Mouse (Mus musculus) NIH3T3 (cell line): ENCODE measurements around the gene Slfn1.
A peak's percentile ranks its signal among the peaks of the same experiment; 100 is the strongest.
"Not testable (repeated sequence)": the region's sequence is repeated elsewhere in the genome, so short reads cannot be mapped to it uniquely, and the experiment has no call there.

ENCODE experiments used
- DNase-seq: peaks from one replicate; pipeline ENCODE4 v3.0.0-alpha.2; 2012; ENCODE audit warnings: low read depth

Gene Slfn1

DNA sequence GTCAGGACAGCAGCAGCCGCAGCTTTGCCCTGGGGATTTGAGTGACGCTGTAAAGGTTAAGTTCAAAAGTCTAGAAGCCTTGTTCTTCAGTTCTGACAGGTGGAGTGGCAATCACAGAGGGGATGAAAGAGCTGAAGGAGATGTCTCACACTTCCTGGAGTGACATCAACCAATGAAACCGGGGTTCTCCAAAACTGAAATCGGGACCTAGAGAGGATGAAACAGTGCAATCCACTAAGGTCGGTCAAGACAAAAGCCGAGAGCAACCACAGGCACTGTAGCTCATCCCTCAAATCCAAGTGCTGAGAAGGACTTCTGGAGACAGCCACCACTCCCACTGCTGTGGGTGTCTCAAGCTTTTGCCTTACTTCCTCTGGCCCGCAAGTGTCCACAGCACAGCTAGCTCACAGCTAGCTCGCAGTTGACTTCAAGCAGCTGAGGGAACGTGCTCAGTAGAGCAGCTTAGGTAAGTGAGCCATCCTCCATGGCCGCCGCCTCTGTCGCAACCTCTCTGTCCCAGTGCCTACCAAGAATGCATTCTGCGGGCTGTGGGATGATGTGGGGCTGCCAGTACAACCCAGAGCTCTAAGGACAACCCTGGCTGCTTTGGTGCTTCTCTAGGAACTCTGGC is at the start of gene Slfn1:
Slfn1 (plus strand) TSS at position 253 of the 631 bp plus-strand sequence.
- no peak for DNase-seq

DNA sequence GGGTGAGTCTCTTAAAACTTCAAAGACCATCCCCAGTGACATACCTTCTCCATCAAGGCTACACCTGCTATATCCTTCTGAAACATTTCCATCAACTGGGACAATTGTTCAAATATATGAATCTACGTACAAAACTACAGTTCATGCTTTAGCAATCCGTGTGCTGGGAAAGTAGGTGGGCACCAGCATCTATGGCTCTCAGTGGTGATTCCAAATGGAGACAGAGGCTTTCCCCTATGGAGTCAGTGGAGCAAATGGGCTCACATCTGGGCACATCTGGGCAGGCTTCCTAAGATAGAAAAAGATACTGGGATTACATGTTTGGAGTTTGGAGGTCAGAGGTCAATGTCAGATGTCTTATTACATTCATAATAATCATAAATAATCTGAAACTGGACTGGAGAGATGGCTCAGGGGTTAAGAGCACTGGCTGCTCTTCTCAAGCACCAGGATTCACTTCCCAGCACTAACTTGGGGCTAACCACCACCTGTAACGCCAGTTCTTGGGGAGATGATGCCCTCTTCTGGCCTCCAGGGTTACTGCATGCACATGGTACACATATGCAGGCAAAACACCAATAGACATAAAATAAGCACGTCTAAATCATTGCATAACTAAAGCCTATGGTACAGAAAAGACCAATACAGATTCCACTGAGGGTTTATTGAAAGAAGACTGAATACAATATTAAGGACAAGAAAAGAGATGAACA is 48.5 kb upstream of the Slfn1 start:
- no peak for DNase-seq

DNA sequence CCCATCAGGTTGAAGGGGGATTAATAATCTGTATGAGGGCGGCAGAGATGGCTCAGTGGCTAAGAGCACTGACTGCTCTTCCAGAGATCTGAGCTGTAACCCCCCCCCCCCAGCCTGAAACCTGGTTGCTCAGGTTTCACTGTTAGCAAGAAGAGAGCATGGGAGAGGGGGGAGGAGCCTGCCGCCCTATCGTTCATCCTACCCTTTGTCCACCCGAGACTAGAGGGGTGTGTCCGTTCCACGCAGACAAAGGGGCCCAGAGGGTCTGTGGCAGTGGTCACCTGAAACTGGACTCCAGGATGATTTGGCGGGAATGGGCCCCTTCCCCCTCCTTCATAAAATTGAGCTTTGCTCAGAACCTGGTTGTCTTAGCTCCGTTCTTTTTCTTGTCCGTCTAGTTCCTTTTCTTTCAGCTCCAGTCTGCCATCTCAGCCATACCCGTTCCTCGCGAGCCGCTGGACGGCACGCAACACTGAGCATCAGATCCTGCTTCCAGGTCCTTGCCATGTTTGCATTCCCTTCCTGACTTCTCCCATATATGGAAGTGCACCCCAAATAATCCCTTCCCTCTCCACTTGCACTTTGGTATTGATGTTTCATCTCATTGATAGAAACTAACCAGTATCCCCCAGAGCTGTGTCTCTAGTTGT is 46.2 kb upstream of the Slfn1 start:
- no peak for DNase-seq

DNA sequence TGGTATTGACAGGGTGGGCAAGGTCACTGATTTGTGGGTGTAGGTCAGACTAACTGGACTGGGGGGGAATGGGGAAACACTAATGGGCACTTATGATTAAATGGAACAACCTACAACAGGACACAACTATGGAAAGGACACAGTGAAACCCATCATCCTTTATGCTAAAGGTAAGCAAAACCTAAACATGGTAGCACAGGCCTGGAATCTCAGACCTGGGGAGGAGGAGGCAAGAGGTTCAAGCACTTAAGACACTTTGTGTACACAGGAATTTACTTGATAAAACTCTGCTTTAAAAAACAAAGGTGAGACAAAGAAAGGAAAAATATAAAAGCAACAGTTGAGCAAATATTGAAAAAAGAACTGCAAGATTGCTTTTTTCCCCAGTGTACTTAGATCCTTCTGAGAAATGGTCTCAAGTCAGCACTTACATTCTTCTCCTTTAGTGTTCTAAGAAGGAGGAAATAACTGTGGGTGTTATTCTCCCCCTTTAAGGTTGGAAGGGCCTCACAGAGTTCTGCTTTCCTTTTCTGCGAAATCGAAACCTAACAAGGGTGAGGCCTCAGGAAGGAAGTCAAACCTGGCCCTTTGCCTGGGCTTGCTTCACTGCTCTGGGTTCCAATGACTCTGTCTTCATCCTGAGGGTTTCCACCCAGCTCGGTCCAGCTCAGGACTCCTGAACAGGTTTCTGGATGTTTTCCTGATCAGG is 38.8 kb upstream of the Slfn1 start:
- peak; percentile 45 for DNase-seq

DNA sequence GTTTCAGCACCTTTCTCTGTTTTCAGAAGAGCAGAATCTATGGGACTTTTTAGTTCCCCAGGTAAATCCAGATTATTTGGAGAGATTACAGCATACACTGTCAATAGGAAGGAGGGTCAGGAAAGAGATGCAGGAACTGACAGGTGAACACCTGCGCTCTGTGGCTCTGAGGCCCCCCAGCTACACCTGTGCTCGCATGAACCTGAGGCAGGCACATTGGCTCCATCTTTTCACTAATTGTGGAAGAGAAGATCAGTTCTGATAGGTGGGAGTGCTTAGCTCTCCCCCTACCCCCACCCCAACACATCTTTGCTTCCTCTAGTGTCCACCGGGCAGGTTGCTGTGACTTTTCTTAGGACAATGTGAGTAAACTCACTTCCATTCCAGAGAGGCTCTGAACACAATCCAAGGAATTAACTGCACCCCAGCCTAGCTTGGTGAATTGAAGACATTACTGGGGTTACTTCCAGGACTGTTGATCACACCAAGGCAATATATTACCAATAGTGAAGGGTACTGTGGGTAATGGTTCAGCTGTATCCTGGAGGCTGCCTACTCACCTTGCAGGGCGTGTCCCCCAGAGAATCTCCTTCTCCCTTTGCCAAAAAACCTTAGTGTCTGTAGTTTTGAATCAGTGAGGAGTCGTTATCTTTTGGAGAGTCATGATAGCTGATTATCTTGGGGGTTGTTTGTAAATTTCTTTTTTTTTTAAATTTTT is 38.1 kb upstream of the Slfn1 start:
- DNase-seq, result no peak

DNA sequence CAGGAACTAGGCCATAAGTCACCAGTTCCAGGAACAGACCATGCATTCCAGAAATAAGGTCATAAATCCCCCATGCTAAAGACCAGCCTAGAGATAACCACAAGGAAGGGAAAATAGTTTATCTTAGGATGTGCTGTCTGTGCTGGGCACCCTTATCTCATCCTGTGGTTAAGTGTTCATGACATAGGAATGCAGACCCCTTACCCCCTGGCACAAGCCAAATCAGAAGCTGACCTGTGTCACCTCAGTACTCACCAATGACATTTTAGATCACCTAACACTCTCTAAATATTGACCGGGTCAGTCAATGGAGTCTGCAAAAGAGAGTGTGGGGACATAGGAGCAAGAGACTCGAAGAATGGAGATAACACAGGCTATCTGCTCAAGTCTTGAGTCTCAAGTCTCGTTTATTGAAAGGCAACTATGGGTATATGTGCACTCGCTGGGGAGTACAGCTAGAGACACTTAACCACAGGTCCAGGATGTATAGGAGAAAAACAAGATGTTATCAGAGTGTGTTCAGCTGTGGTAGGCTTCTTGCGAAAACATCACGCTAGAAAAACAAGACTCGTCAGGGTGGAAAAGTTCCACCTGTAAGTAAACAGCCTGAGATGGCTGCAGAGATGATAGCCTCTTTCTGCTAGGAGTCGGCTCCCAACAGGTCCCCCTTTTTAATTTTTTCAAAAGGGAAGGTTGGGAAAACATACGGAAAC is 37.0 kb upstream of the Slfn1 start:
- no peak for DNase-seq

DNA sequence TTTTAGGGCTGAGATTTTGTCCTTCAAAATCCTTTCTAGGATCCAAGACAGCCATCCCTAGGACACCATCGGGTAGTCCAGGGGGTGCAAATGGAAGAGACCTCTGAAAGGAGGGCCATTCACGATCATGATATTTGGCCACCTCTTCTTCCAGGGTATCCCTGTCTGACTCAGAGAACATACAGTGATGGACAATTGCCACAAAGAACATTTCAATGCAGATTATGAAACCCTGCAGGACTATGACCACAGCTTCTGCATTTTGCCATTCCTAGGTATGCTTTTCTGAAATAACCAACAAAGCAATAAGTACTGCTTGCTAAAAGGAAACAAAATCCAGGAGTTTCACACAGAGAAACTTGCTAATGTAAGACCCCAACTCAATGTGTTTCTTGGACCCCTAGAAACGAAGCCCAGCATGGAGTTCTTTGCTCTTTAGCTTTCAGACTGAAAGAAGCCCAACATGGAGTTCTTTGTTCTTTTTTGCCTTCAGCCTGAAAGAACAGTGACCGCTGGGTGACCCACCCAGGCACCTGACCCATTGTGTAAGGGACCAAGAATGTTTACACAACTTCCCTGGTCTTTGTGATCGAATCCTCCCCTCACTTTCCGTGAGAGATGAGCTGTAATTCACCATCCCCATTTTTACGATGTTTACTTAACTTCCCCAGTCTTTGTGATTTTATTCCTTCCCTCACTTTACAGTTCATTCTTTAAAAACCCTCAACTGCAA is 33.7 kb upstream of the Slfn1 start:
- DNase-seq, result no peak

DNA sequence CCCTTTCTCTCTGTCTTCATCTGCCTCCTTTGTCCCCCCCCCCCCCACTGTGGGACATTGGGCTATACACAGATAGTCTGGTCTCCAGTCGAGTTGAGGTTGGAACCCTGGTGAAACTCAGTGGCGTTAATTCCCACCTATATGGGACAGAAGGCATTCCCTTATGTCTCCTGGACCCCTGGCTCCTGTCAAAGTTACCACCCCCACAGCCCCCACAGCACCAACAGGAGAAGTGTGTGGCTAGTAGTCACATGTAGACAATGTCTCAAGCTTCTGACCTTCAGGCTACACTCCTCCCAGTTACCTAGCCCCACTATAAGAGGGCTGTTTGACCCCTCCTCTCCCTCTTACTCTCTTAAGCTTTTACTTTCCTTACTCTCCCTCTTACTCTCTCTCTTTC is 32.5 kb upstream of the Slfn1 start:
- no peak for DNase-seq

DNA sequence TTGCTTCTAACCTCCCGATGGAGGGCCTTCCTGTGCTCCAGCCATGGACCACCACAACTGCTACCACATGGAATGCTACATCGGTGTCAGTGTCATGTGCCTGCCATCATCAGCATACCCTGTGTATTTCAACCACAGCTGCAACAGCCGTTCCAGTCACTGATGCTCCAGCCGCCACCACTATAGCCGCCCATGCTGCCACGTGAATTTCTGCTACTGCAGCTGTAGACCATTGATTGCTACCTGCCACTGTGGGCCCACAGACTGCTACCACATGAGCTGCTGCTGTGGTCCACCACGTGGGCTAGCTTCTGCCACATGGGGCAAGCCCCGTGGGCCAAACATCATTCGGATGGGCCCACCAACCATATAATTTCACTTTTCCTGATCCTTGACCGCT is 31.9 kb upstream of the Slfn1 start:
- no peak for DNase-seq

DNA sequence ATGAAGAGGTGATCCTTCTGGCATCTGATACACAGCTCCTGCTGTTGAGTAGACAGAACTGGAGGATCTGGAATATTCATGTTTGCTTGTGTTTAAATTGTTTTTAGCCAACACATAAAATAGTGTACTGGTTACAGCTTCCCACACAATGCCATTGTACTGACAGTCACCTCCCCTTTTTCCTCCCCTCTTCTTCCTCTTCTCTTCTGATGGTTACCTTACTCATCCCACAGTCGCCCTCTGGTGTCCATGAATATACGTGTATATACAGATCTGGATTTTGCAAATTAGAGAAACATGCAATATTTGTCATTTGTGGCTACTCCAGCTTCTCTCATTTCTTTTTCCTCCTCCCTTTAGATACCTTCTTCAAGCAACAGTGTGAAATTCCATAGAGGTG is 1.5 kb upstream of the Slfn1 start:
- DNase-seq, result peak; percentile 35

DNA sequence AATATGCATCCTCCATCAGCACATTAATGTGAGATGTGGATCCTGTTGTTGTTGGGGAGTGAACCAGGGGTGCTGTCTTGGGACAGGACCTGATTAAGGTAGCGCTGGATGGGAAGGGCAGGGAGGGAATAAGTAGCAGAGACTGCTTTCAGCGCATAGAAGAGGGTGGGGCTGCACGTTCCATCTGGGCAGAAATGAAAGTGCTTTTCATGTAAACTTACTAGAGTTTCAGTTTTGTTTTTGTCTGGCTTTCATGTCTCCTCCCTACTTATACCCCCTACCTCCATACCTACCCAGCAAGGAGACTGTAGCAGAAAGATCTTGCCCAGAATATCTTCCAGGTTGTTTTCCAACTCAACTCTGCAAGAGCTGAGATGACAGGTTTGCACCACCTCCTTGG is 1.4 kb downstream of the Slfn1 start:
- DNase-seq, result no peak

DNA sequence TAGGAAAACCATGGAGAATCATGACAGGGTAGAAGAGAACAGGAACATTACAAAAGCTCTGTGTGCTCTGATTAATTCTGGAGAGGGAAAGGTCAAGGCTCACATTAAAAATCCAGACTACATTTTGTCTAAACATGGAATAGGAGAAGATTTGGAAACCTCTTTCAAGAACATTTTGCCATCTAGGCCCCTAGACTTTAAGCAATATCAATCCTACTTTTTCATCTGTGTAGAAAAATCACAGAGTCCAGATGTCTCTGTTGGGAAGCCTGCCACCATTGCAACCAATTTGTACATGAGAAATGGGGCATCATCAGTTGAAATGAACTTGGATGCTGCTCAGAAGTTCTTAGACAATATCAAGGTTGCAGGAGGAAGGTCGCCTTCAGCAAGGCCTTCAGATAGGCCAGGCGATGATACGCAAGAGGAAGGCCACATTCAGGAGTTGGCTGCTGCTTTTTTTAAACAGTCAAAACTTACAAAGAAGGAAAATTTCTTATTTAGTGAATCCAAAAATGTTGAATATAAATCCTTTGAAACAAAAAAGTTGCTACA is 4.6 kb downstream of the Slfn1 start:
- DNase-seq, result no peak

DNA sequence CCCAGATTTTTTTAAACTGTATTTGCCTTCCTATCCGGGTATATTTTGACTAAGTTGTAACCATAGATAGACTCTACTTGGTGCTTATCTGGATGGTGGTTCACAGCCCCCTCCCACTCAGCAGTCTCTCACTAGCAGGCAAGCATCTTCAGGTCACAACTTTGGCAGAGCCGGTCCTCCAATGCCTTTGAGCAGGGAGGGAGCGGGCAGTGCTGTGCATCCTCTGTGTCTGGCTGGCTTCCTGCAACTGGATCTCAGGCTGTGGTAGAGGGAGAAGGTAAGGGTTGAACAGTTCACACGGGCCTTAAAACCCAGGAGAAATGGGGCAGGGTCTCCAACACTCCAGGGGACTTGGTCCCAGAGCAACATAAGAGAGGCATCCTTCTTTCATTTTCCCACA is 6.5 kb downstream of the Slfn1 start:
- no peak for DNase-seq

DNA sequence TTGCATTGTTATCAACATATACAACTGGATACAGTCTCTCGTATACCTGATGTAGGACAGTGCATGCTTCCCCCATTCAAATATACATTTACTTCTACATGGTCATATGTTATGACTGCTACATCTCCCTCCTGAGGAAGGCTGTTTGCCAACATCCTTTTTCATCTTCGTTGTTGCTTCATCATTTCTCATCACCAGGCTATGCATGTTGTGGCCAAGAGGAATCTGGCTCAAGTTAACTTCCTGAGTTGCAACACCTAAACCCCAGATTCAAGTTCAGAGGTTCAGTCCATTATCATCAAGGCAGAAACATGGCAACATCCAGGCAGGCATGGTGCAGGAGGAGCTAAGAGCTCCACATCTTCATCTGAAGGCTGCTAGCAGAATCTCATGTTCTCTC is 8.3 kb downstream of the Slfn1 start:
- peak; percentile 6 for DNase-seq

DNA sequence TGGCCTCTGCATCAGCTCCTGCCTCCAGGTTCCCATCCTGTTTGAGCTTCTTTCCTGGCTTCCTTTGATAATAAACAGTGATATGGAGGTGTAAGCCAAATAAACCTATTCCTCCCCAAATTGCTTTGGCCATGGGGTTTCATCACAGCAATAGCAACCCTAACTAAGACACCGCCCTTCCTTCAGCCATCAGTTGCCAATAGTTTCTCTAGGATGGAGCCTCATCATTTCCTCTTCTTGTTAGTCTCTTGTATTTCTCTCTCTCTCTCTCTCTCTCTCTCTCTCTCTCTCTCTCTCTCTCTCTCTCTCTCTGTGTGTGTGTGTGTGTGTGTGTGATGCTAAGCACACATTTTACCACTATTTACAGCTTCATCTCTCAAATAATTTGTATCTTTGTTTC is 9.0 kb downstream of the Slfn1 start:
- DNase-seq, result not testable (repeated sequence)

DNA sequence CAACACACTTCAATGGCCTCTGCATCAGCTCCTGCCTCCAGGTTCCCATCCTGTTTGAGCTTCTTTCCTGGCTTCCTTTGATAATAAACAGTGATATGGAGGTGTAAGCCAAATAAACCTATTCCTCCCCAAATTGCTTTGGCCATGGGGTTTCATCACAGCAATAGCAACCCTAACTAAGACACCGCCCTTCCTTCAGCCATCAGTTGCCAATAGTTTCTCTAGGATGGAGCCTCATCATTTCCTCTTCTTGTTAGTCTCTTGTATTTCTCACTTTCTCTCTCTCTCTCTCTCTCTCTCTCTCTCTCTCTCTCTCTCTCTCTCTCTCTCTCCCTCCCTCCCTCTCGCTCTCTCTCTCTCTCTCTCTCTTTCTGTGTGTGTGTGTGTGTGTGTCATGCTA is 20.6 kb downstream of the Slfn1 start:
- not testable (repeated sequence) for DNase-seq

DNA sequence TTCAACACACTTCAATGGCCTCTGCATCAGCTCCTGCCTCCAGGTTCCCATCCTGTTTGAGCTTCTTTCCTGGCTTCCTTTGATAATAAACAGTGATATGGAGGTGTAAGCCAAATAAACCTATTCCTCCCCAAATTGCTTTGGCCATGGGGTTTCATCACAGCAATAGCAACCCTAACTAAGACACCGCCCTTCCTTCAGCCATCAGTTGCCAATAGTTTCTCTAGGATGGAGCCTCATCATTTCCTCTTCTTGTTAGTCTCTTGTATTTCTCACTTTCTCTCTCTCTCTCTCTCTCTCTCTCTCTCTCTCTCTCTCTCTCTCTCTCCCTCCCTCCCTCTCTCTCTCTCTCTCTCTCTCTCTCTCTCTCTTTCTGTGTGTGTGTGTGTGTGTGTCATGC is 32.3 kb downstream of the Slfn1 start:
- DNase-seq, result not testable (repeated sequence)
